ENCODE assay signal across 8 mouse cellular contexts in genomic region chr12:76496324-76496723, GRCm38 (mm10). TPM values are rescaled to one million over a fixed set of nuclear protein-coding genes. Genes with fewer than 3 reads are reported as not detected.
DNase-seq lines count a peak whose midpoint lies in the region; ATAC-seq and TF ChIP-seq lines count a peak whose summit lies in the region.

No protein-coding gene starts in this region.

- no peak overlapping the region for H3K4me3 ChIP-seq in CH12.LX (replicated peaks in 1 of 3; ENCODE audit: low read depth in 2 of 3, low read length in 2 of 3, poor library complexity in 1 of 3)
- no peak overlapping the region for H3K4me3 ChIP-seq in gastrocnemius, adult 2 months
- H3K4me3 ChIP-seq in lung, embryonic 14.5 days (ENCODE audit: low read depth, low read length): no peak overlapping the region
- H3K4me3 ChIP-seq in small intestine, adult 2 months (ENCODE audit: low read depth, low read length): no peak overlapping the region

- TF ChIP-seq RAD21 in CH12.LX (IDR thresholded peaks at IDR 0.05; ENCODE audit: low read depth, low read length): peak; percentile 83

- 23% methylated on average over 12 of the region's 12 CpGs for WGBS in lung, embryonic 14.5 days
- 27% methylated on average over 12 of the region's 12 CpGs for WGBS in small intestine, adult 2 months

- H3K9ac ChIP-seq in CH12.LX (ENCODE audit: insufficient read depth, low read depth): 0 out of 2 replicates have a peak overlapping the region, but pooled peaks have one; percentile 17
- no peak overlapping the region for H3K9ac ChIP-seq in lung, embryonic 14.5 days

- H3K79me2 ChIP-seq in CH12.LX (replicated peaks; ENCODE audit: control insufficient read depth, extremely low read depth, insufficient read depth, poor library complexity, severe bottlenecking): no peaks in the 10 kb centered on the region

- peaks cover 5% of the 10 kb centered on the region for H3K27me3 ChIP-seq in CH12.LX (replicated peaks)
- no peaks in the 10 kb centered on the region for H3K27me3 ChIP-seq in lung, embryonic 14.5 days (ENCODE audit: insufficient read depth, low read length)
- no peaks in the 10 kb centered on the region for H3K27me3 ChIP-seq in small intestine, adult 2 months (ENCODE audit: control insufficient read depth, insufficient read depth, low read length)

- H3K4me1 ChIP-seq in CH12.LX (ENCODE audit: control insufficient read depth in 1 of 2, insufficient read depth in 2 of 2): no peaks in the 10 kb centered on the region
- H3K4me1 ChIP-seq in lung, embryonic 14.5 days (ENCODE audit: insufficient read depth): no peaks in the 10 kb centered on the region
- no peaks in the 10 kb centered on the region for H3K4me1 ChIP-seq in small intestine, adult 2 months (ENCODE audit: control insufficient read depth, insufficient read depth, insufficient read length, low read length)

- in situ Hi-C loops in CH12.LX (cut with MboI; ENCODE audit: low pct_ligation_motif_present, low pct_unique_long_range_greater_than_20kb, low sequenced_read_pairs): loop anchor here (5.0 to 25.0 kb wide), 2 partner anchors 96 to 216 kb away; partner anchors contain the start of gene Sptb

- no peak overlapping the region for H3K27ac ChIP-seq in CH12.LX (ENCODE audit: insufficient read depth, low read depth)
- 0 out of 2 replicates have a peak overlapping the region, but pooled peaks have one; percentile 31 for H3K27ac ChIP-seq in gastrocnemius, adult 2 months
- no peak overlapping the region for H3K27ac ChIP-seq in lung, embryonic 14.5 days (ENCODE audit: low read depth)
- H3K27ac ChIP-seq in small intestine, adult 2 months (ENCODE audit: insufficient read depth, low read depth, low read length): no peak overlapping the region

- intact Hi-C loops in gastrocnemius, adult 2 months (cut with DNase I): loop anchor here (1.0 to 10.0 kb wide), 5 partner anchors 36 to 306 kb away; partner anchors contain the start of gene Plekhg3

- peak overlapping the region; percentile 44; the same call in 1 of the 2 replicates for H3K4me2 ChIP-seq in CH12.LX (ENCODE audit: insufficient read depth, low read depth, poor library complexity, severe bottlenecking)
- H3K4me2 ChIP-seq in lung, embryonic 14.5 days: no peak overlapping the region

- no peaks in the 10 kb centered on the region for H3K9me3 ChIP-seq in CH12.LX (replicated peaks; ENCODE audit: low read length)
- no peaks in the 10 kb centered on the region for H3K9me3 ChIP-seq in lung, embryonic 14.5 days (ENCODE audit: low read depth, low read length)

- dilution Hi-C loops in CH12.LX (cut with MboI; ENCODE audit: extremely low pct_ligation_motif_present, extremely low pct_unique_long_range_greater_than_20kb, low sequenced_read_pairs): no loop called here

- H3K36me3 ChIP-seq in CH12.LX (replicated peaks in 1 of 2; ENCODE audit: control insufficient read depth in 1 of 2, insufficient read depth in 1 of 2, low read length in 1 of 2): no peaks in the 10 kb centered on the region
- H3K36me3 ChIP-seq in lung, embryonic 14.5 days (ENCODE audit: insufficient read depth): no peaks in the 10 kb centered on the region
- no peaks in the 10 kb centered on the region for H3K36me3 ChIP-seq in small intestine, adult 2 months (ENCODE audit: control insufficient read depth, insufficient read depth, low read length)

- TF ChIP-seq POLR2A in CH12.LX (IDR thresholded peaks at IDR 0.05; ENCODE audit: low read depth, low read length): no peak
- TF ChIP-seq POLR2A in small intestine, adult 2 months (IDR thresholded peaks at IDR 0.05; ENCODE audit: low read depth, low read length): no peak

- TF ChIP-seq CTCF in CH12.LX (conservative IDR thresholded peaks at IDR 0.05 in 1 of 2, IDR thresholded peaks at IDR 0.05 in 1 of 2; ENCODE audit: low read depth in 2 of 2, low read length in 2 of 2): peak; percentile 63 to 91
- TF ChIP-seq CTCF in gastrocnemius, adult 2 months (IDR thresholded peaks at IDR 0.05): peak; percentile 92
- TF ChIP-seq CTCF in lung, embryonic 14.5 days (IDR thresholded peaks at IDR 0.05; ENCODE audit: low read depth): peak; percentile 80
- peak; percentile 25; the same call in 1 of the 2 replicates for TF ChIP-seq CTCF in small intestine, adult 2 months (IDR thresholded peaks at IDR 0.05; ENCODE audit: extremely low read depth, insufficient read length, insufficient replicate concordance, low read depth, low read length)

- no peak for ATAC-seq in frontal cortex, adult (ENCODE audit: low TSS enrichment)
- ATAC-seq in lung, embryonic 14.5 days (ENCODE audit: insufficient read depth): peak; percentile 55; the same call in 1 of the 2 replicates

- TF ChIP-seq EP300 in CH12.LX (IDR thresholded peaks at IDR 0.05; ENCODE audit: low read length): no peak

- peak; percentile 16 to 32 for DNase-seq in frontal cortex, postnatal 25 days (ENCODE audit: low spot score in 2 of 2)
- DNase-seq in CH12.LX (ENCODE audit: extremely low read depth): peak; percentile 69
- peak; percentile 65 to 74 for DNase-seq in cerebellum, adult 18-20 months
- DNase-seq in gastrocnemius, adult 2 months: peak; percentile 66
- peak; percentile 75 for DNase-seq in kidney, adult 18-20 months
- DNase-seq in lung, embryonic 14.5 days: peak; percentile 92

TF ChIP-seq in CH12.LX, 34 proteins besides CTCF, POLR2A, EP300 and RAD21:
- TF ChIP-seq MXI1 (IDR thresholded peaks at IDR 0.05; ENCODE audit: low read depth, low read length) (no peak), ELF1 (IDR thresholded peaks at IDR 0.05; ENCODE audit: low read depth, low read length) (no peak), SMC3 (IDR thresholded peaks at IDR 0.05; ENCODE audit: low read depth, low read length) (peak; percentile 95), NELFE (IDR thresholded peaks at IDR 0.05; ENCODE audit: low read depth, low read length) (0 out of 2 replicates have a peak, but pooled peaks have one; percentile 14), ZC3H11A (IDR thresholded peaks at IDR 0.05; ENCODE audit: low read depth, low read length) (peak; percentile 82)

RNA-seq across cellular contexts. Expression of gene Plekhg3, which starts 34.4 kb away (rescaled TPM):
- total RNA-seq in CH12.LX (2012; rRNA removed) (4.1 and 6.1 TPM in 2 replicates), CH12.LX (2014; rRNA removed) (0.04 and 0.16 TPM in 2 replicates)
- polyA plus RNA-seq in CH12.LX (2012; ENCODE audit: insufficient read length, low read depth): 0.27 and 0.37 TPM in 2 replicates
- 1 to 10 TPM; 5.3 to 6.1 TPM for total RNA-seq in gastrocnemius, adult 2 months (2021)
- polyA plus RNA-seq in lung, embryonic 14.5 days (2014; fragmentation: Nextera tagmentation; extraction: Ambion mirVana): 9.0 and 9.7 TPM in 2 replicates
- polyA plus RNA-seq in small intestine, adult 2 months (2012; rRNA removed): 12.3 and 16.9 TPM in 2 replicates

Comparison
In these comparisons a context has a peak if more than half of its experiments do, and no peak if none do; other contexts are left out.
1. DNase-seq: peak in every context shown above with its lines; median percentile 92 in lung, embryonic 14.5 days; 75 in kidney, adult 18-20 months; 70 in cerebellum, adult 18-20 months; 69 in CH12.LX; 66 in gastrocnemius, adult 2 months; 24 in frontal cortex, postnatal 25 days.
2. CTCF ChIP-seq: peak in every context shown above with its lines; median percentile 92 in gastrocnemius, adult 2 months; 80 in lung, embryonic 14.5 days; 77 in CH12.LX; 25 in small intestine, adult 2 months.